Comparison of ENCODE assay signal across 10 mouse cellular contexts in genomic region chr7:30904042-30904441, GRCm38 (mm10). TPM values are rescaled to one million over a fixed set of nuclear protein-coding genes. Genes with fewer than 3 reads are reported as not detected.
DNase-seq lines count a peak whose midpoint lies in the region; ATAC-seq and TF ChIP-seq lines count a peak whose summit lies in the region.
"Had no signal": no experiment of that assay in that cellular context is flagged by ENCODE, and none has a peak within 500 bp of the region (broad histone marks: within the 10 kb centered on the region; RNA-seq: fewer than 3 reads in every experiment).

No protein-coding gene starts in this region.

- H3K9me3 ChIP-seq in intestine, postnatal 0 days (ENCODE audit: control insufficient read depth), result no peaks in the 10 kb centered on the region
- H3K9me3 ChIP-seq in intestine, embryonic 16.5 days (ENCODE audit: control insufficient read depth, low read length), result no peaks in the 10 kb centered on the region
- H3K9me3 ChIP-seq in intestine, embryonic 15.5 days, result no peaks in the 10 kb centered on the region
- H3K9me3 ChIP-seq: embryonic facial prominence, embryonic 12.5 days had no signal

- no peak overlapping the region for H3K27ac ChIP-seq in intestine, postnatal 0 days (ENCODE audit: low read depth, low read length)
- H3K27ac ChIP-seq in intestine, embryonic 16.5 days (ENCODE audit: low read length), result no peak overlapping the region
- no peak overlapping the region for H3K27ac ChIP-seq in bone marrow, adult 2 months (ENCODE audit: control insufficient read depth, insufficient read depth, low read depth, low read length, poor library complexity)
- no peak overlapping the region for H3K27ac ChIP-seq in intestine, embryonic 15.5 days
- H3K27ac ChIP-seq: embryonic facial prominence, embryonic 12.5 days had no signal

- H3K9ac ChIP-seq in intestine, postnatal 0 days (ENCODE audit: low read depth, low read length), result no peak overlapping the region
- H3K9ac ChIP-seq in intestine, embryonic 16.5 days (ENCODE audit: low read depth, low read length), result no peak overlapping the region
- H3K9ac ChIP-seq in intestine, embryonic 15.5 days, result no peak overlapping the region
- H3K9ac ChIP-seq: embryonic facial prominence, embryonic 12.5 days had no signal

- peak; percentile 64 for TF ChIP-seq CTCF in intestine, postnatal 0 days (IDR thresholded peaks at IDR 0.05; ENCODE audit: low read depth)
- peak; percentile 69 for TF ChIP-seq CTCF in bone marrow, adult 2 months (IDR thresholded peaks at IDR 0.05; ENCODE audit: control insufficient read depth, insufficient read depth, low read length)

- no peaks in the 10 kb centered on the region for H3K36me3 ChIP-seq in intestine, postnatal 0 days (ENCODE audit: control insufficient read depth, insufficient read depth)
- no peaks in the 10 kb centered on the region for H3K36me3 ChIP-seq in intestine, embryonic 16.5 days (ENCODE audit: control insufficient read depth, insufficient read depth, low read length)
- no peaks in the 10 kb centered on the region for H3K36me3 ChIP-seq in intestine, embryonic 15.5 days
- H3K36me3 ChIP-seq: embryonic facial prominence, embryonic 12.5 days had no signal

- DNase-seq in lung, postnatal 36 days, result peak; percentile 41
- no peak for DNase-seq in lung, postnatal 10 days
- DNase-seq in spleen, adult 12 weeks (ENCODE audit: low spot score), result peak; percentile 8
- DNase-seq in cerebellum, adult 8-10 months, result no peak
- DNase-seq: heart, adult 11 months had no signal

- no peak for ATAC-seq in intestine, postnatal 0 days
- ATAC-seq in intestine, embryonic 16.5 days, result no peak
- no peak for ATAC-seq in intestine, embryonic 15.5 days

- 0 out of 2 replicates have a peak, but pooled peaks cover 2% of the 10 kb centered on the region for H3K4me1 ChIP-seq in intestine, postnatal 0 days (replicated peaks; ENCODE audit: control insufficient read depth, insufficient read depth, low read length)
- peaks cover 8% of the 10 kb centered on the region for H3K4me1 ChIP-seq in intestine, embryonic 16.5 days (ENCODE audit: control insufficient read depth, insufficient read depth, low read length)
- H3K4me1 ChIP-seq in bone marrow, adult 2 months (ENCODE audit: control insufficient read depth, insufficient read depth, low read length), result no peaks in the 10 kb centered on the region
- 0 out of 2 replicates have a peak, but pooled peaks cover 7% of the 10 kb centered on the region for H3K4me1 ChIP-seq in intestine, embryonic 15.5 days (replicated peaks)

- TF ChIP-seq POLR2A in bone marrow, adult 2 months (IDR thresholded peaks at IDR 0.05; ENCODE audit: borderline replicate concordance, control insufficient read depth, low read depth, low read length), result no peak

- H3K4me3 ChIP-seq in intestine, postnatal 0 days (ENCODE audit: low read depth, low read length), result no peak overlapping the region
- no peak overlapping the region for H3K4me3 ChIP-seq in intestine, embryonic 16.5 days (ENCODE audit: low read length)
- H3K4me3 ChIP-seq in bone marrow, adult 2 months (replicated peaks; ENCODE audit: control insufficient read depth, low read depth, low read length), result no peak overlapping the region
- no peak overlapping the region for H3K4me3 ChIP-seq in intestine, embryonic 15.5 days (replicated peaks)
- H3K4me3 ChIP-seq: embryonic facial prominence, embryonic 12.5 days had no signal

- H3K4me2 ChIP-seq in intestine, postnatal 0 days (replicated peaks; ENCODE audit: low read depth), result no peak overlapping the region
- H3K4me2 ChIP-seq in intestine, embryonic 16.5 days (ENCODE audit: low read depth, low read length), result no peak overlapping the region
- no peak overlapping the region for H3K4me2 ChIP-seq in intestine, embryonic 15.5 days (replicated peaks)
- H3K4me2 ChIP-seq: embryonic facial prominence, embryonic 12.5 days had no signal

- H3K27me3 ChIP-seq in intestine, postnatal 0 days (replicated peaks; ENCODE audit: control insufficient read depth, insufficient read depth, low read length), result no peaks in the 10 kb centered on the region
- no peaks in the 10 kb centered on the region for H3K27me3 ChIP-seq in intestine, embryonic 16.5 days (replicated peaks; ENCODE audit: control insufficient read depth, insufficient read depth, low read length)
- no peaks in the 10 kb centered on the region for H3K27me3 ChIP-seq in intestine, embryonic 15.5 days (replicated peaks)

- 36% methylated on average over 4 of the region's 4 CpGs for WGBS in intestine, postnatal 0 days
- 43% methylated on average over 4 of the region's 4 CpGs for WGBS in intestine, embryonic 16.5 days
- WGBS in bone marrow, adult 2 months, result 18% methylated on average over 4 of the region's 4 CpGs
- WGBS in intestine, embryonic 15.5 days, result 40% methylated on average over 4 of the region's 4 CpGs

RNA-seq across cellular contexts. Expression of gene Mag, which starts 10.6 kb away (rescaled TPM):
- polyA plus RNA-seq in intestine, postnatal 0 days (2015; fragmentation: Nextera tagmentation; extraction: Ambion mirVana), result 0.18 and 0.31 TPM in 2 replicates
- 0.31 TPM in 2 replicates for polyA plus RNA-seq in intestine, embryonic 16.5 days (2015; fragmentation: Nextera tagmentation; extraction: Ambion mirVana)
- 1.1 and 7.2 TPM in 2 replicates for polyA plus RNA-seq in bone marrow, adult 2 months (2011; ENCODE audit: insufficient read depth, insufficient read length, low replicate concordance, missing spikeins)
- polyA plus RNA-seq in intestine, embryonic 15.5 days (2015; fragmentation: Nextera tagmentation; extraction: Ambion mirVana), result 0.24 and 0.40 TPM in 2 replicates

RNA-seq across cellular contexts. Expression of gene Hamp2, which starts 20.4 kb away (rescaled TPM):
- polyA plus RNA-seq in intestine, postnatal 0 days (2015; fragmentation: Nextera tagmentation; extraction: Ambion mirVana), result not detected in 2 replicates
- polyA plus RNA-seq in intestine, embryonic 16.5 days (2015; fragmentation: Nextera tagmentation; extraction: Ambion mirVana), result not detected in 2 replicates
- polyA plus RNA-seq in bone marrow, adult 2 months (2011; ENCODE audit: insufficient read depth, insufficient read length, low replicate concordance, missing spikeins), result not detected in 2 replicates
- polyA plus RNA-seq in intestine, embryonic 15.5 days (2015; fragmentation: Nextera tagmentation; extraction: Ambion mirVana), result not detected in 2 replicates
- polyA plus RNA-seq: embryonic facial prominence, embryonic 12.5 days had no signal

RNA-seq across cellular contexts. Expression of gene Cd22, which starts 23.9 kb away (rescaled TPM):
- polyA plus RNA-seq in intestine, postnatal 0 days (2015; fragmentation: Nextera tagmentation; extraction: Ambion mirVana), result 0.27 and 0.51 TPM in 2 replicates
- 0.62 and 0.70 TPM in 2 replicates for polyA plus RNA-seq in intestine, embryonic 16.5 days (2015; fragmentation: Nextera tagmentation; extraction: Ambion mirVana)
- 24.0 and 59.4 TPM in 2 replicates for polyA plus RNA-seq in bone marrow, adult 2 months (2011; ENCODE audit: insufficient read depth, insufficient read length, low replicate concordance, missing spikeins)
- polyA plus RNA-seq in intestine, embryonic 15.5 days (2015; fragmentation: Nextera tagmentation; extraction: Ambion mirVana), result 0.38 and 0.59 TPM in 2 replicates

RNA-seq across cellular contexts. Expression of gene Hamp, which starts 39.8 kb away (rescaled TPM):
- polyA plus RNA-seq in intestine, postnatal 0 days (2015; fragmentation: Nextera tagmentation; extraction: Ambion mirVana), result 0.43 TPM in 1 of 2 replicates, not detected in the other
- polyA plus RNA-seq in intestine, embryonic 16.5 days (2015; fragmentation: Nextera tagmentation; extraction: Ambion mirVana), result not detected in 2 replicates
- 9.2 and 42.2 TPM in 2 replicates for polyA plus RNA-seq in bone marrow, adult 2 months (2011; ENCODE audit: insufficient read depth, insufficient read length, low replicate concordance, missing spikeins)
- polyA plus RNA-seq in intestine, embryonic 15.5 days (2015; fragmentation: Nextera tagmentation; extraction: Ambion mirVana), result 0.41 TPM in 1 of 2 replicates, not detected in the other
- polyA plus RNA-seq: embryonic facial prominence, embryonic 12.5 days had no signal

RNA-seq across cellular contexts. Expression of gene Ffar1, which starts 42.7 kb away (rescaled TPM):
- 0.13 and 0.21 TPM in 2 replicates for polyA plus RNA-seq in intestine, postnatal 0 days (2015; fragmentation: Nextera tagmentation; extraction: Ambion mirVana)
- polyA plus RNA-seq in intestine, embryonic 16.5 days (2015; fragmentation: Nextera tagmentation; extraction: Ambion mirVana), result 0.35 and 0.37 TPM in 2 replicates
- polyA plus RNA-seq in bone marrow, adult 2 months (2011; ENCODE audit: insufficient read depth, insufficient read length, low replicate concordance, missing spikeins), result 2.1 and 4.9 TPM in 2 replicates
- polyA plus RNA-seq in intestine, embryonic 15.5 days (2015; fragmentation: Nextera tagmentation; extraction: Ambion mirVana), result 0.25 and 0.27 TPM in 2 replicates
- polyA plus RNA-seq: embryonic facial prominence, embryonic 12.5 days had no signal

Comparison
In these comparisons a context has a peak if more than half of its experiments do, and no peak if none do; other contexts are left out.
1. DNase-seq: peak in lung, postnatal 36 days (single experiment) and spleen, adult 12 weeks (single experiment); none in lung, postnatal 10 days (single experiment) and cerebellum, adult 8-10 months (single experiment).
2. RNA of gene Cd22, which starts 23.9 kb away (polyA plus RNA-seq): 24.0 to 59.4 TPM in bone marrow, adult 2 months; 0.62 to 0.70 TPM in intestine, embryonic 16.5 days, 0.38 to 0.59 TPM in intestine, embryonic 15.5 days and 0.27 to 0.51 TPM in intestine, postnatal 0 days; every median in the first group is over 10 times any median in the second.